Mouse (Mus musculus): ENCODE measurements at regions not wholly inside any gene's neighbourhood (a gene's known extent, or its start where the extent isn't known, plus 50 kb on each side); places are given as distances from the start of the nearest gene placed in this dataset.

GRCm38 (mm10) chr13:114237391-114237790 is 150.7 kb downstream of the Ndufs4 start:
- no peak overlapping the region for H3K9ac ChIP-seq (ENCODE audit: low read depth, poor library complexity, severe bottlenecking)
- H3K27me3 ChIP-seq (ENCODE audit: control insufficient read depth, insufficient read depth, low read length, poor library complexity, severe bottlenecking) = no peaks in the 10 kb centered on the region
- H3K27ac ChIP-seq (ENCODE audit: insufficient read depth, low read length) = no peak overlapping the region
- H3K9me3 ChIP-seq (replicated peaks; ENCODE audit: control insufficient read depth, insufficient read depth, low read length, poor library complexity, severe bottlenecking) = no peaks in the 10 kb centered on the region
- H3K36me3 ChIP-seq (ENCODE audit: control insufficient read depth, insufficient read depth, low read length, poor library complexity, severe bottlenecking) = no peaks in the 10 kb centered on the region
- TF ChIP-seq CTCF (IDR thresholded peaks at IDR 0.05; ENCODE audit: low read depth, low read length) = no peak
- H3K4me1 ChIP-seq (ENCODE audit: control insufficient read depth, insufficient read depth, low read length) = peaks cover 5% of the 10 kb centered on the region
- no peak overlapping the region for H3K4me3 ChIP-seq (ENCODE audit: low read depth, low read length)

- Histone ChIP-seq H3K27ac (ENCODE audit: insufficient read depth, low read length) (no peak overlapping the region), H3K9ac (ENCODE audit: low read depth, poor library complexity, severe bottlenecking) (no peak overlapping the region), H3K4me3 (ENCODE audit: low read depth, low read length) (no peak overlapping the region), H3K27me3 (ENCODE audit: control insufficient read depth, insufficient read depth, low read length, poor library complexity, severe bottlenecking) (no peaks in the 10 kb centered on the region), H3K9me3 (replicated peaks; ENCODE audit: control insufficient read depth, insufficient read depth, low read length, poor library complexity, severe bottlenecking) (no peaks in the 10 kb centered on the region), H3K36me3 (ENCODE audit: control insufficient read depth, insufficient read depth, low read length, poor library complexity, severe bottlenecking) (no peaks in the 10 kb centered on the region), H3K4me1 (ENCODE audit: control insufficient read depth, insufficient read depth, low read length) (peaks cover 5% of the 10 kb centered on the region)
- no peak for TF ChIP-seq POLR2A (IDR thresholded peaks at IDR 0.05; ENCODE audit: insufficient read depth, low read length)
- no peak for TF ChIP-seq CTCF (IDR thresholded peaks at IDR 0.05; ENCODE audit: low read depth, low read length)
- no peak for TF ChIP-seq EP300 (IDR thresholded peaks at IDR 0.05; ENCODE audit: insufficient read depth, low read depth, low read length)
Measured at GRCm38 (mm10) chr13:114235892-114236291, 152.2 kb downstream of the Ndufs4 start.

GRCm38 (mm10) chr13:114232203-114232602 is 155.9 kb downstream of the Ndufs4 start:
- H3K9me3 ChIP-seq (replicated peaks; ENCODE audit: control insufficient read depth, insufficient read depth, low read length, poor library complexity, severe bottlenecking) = no peaks in the 10 kb centered on the region
- no peak for TF ChIP-seq POLR2A (IDR thresholded peaks at IDR 0.05; ENCODE audit: insufficient read depth, low read length)
- TF ChIP-seq EP300 (IDR thresholded peaks at IDR 0.05; ENCODE audit: insufficient read depth, low read depth, low read length) = no peak
- TF ChIP-seq CTCF (IDR thresholded peaks at IDR 0.05; ENCODE audit: low read depth, low read length) = no peak
- no peaks in the 10 kb centered on the region for H3K36me3 ChIP-seq (ENCODE audit: control insufficient read depth, insufficient read depth, low read length, poor library complexity, severe bottlenecking)
- peaks cover 5% of the 10 kb centered on the region for H3K4me1 ChIP-seq (ENCODE audit: control insufficient read depth, insufficient read depth, low read length)
- H3K4me3 ChIP-seq (ENCODE audit: low read depth, low read length) = no peak overlapping the region
- peak overlapping the region; percentile 47; the same call in 1 of the 2 replicates for H3K27ac ChIP-seq (ENCODE audit: insufficient read depth, low read length)
- no peaks in the 10 kb centered on the region for H3K27me3 ChIP-seq (ENCODE audit: control insufficient read depth, insufficient read depth, low read length, poor library complexity, severe bottlenecking)
- H3K9ac ChIP-seq (ENCODE audit: low read depth, poor library complexity, severe bottlenecking) = no peak overlapping the region

GRCm38 (mm10) chr13:114230557-114230956 is 157.5 kb downstream of the Ndufs4 start:
- Histone ChIP-seq H3K27me3 (ENCODE audit: control insufficient read depth, insufficient read depth, low read length, poor library complexity, severe bottlenecking) (no peaks in the 10 kb centered on the region), H3K36me3 (ENCODE audit: control insufficient read depth, insufficient read depth, low read length, poor library complexity, severe bottlenecking) (no peaks in the 10 kb centered on the region), H3K27ac (ENCODE audit: insufficient read depth, low read length) (no peak overlapping the region), H3K9me3 (replicated peaks; ENCODE audit: control insufficient read depth, insufficient read depth, low read length, poor library complexity, severe bottlenecking) (no peaks in the 10 kb centered on the region), H3K9ac (ENCODE audit: low read depth, poor library complexity, severe bottlenecking) (no peak overlapping the region), H3K4me1 (ENCODE audit: control insufficient read depth, insufficient read depth, low read length) (peaks cover 5% of the 10 kb centered on the region), H3K4me3 (ENCODE audit: low read depth, low read length) (no peak overlapping the region)
- TF ChIP-seq CTCF (IDR thresholded peaks at IDR 0.05; ENCODE audit: low read depth, low read length) (no peak), EP300 (IDR thresholded peaks at IDR 0.05; ENCODE audit: insufficient read depth, low read depth, low read length) (no peak), POLR2A (IDR thresholded peaks at IDR 0.05; ENCODE audit: insufficient read depth, low read length) (no peak)

GRCm38 (mm10) chr13:114227046-114227445 is 161.0 kb downstream of the Ndufs4 start:
- no peaks in the 10 kb centered on the region for H3K9me3 ChIP-seq (replicated peaks; ENCODE audit: control insufficient read depth, insufficient read depth, low read length, poor library complexity, severe bottlenecking)
- no peak overlapping the region for H3K9ac ChIP-seq (ENCODE audit: low read depth, poor library complexity, severe bottlenecking)
- H3K27me3 ChIP-seq (ENCODE audit: control insufficient read depth, insufficient read depth, low read length, poor library complexity, severe bottlenecking) = no peaks in the 10 kb centered on the region
- no peak for TF ChIP-seq POLR2A (IDR thresholded peaks at IDR 0.05; ENCODE audit: insufficient read depth, low read length)
- no peak for TF ChIP-seq CTCF (IDR thresholded peaks at IDR 0.05; ENCODE audit: low read depth, low read length)
- TF ChIP-seq EP300 (IDR thresholded peaks at IDR 0.05; ENCODE audit: insufficient read depth, low read depth, low read length) = no peak
- H3K27ac ChIP-seq (ENCODE audit: insufficient read depth, low read length) = no peak overlapping the region
- no peak overlapping the region for H3K4me3 ChIP-seq (ENCODE audit: low read depth, low read length)
- no peaks in the 10 kb centered on the region for H3K36me3 ChIP-seq (ENCODE audit: control insufficient read depth, insufficient read depth, low read length, poor library complexity, severe bottlenecking)
- no peaks in the 10 kb centered on the region for H3K4me1 ChIP-seq (ENCODE audit: control insufficient read depth, insufficient read depth, low read length)

- TF ChIP-seq CTCF (IDR thresholded peaks at IDR 0.05; ENCODE audit: low read depth, low read length) (no peak), EP300 (IDR thresholded peaks at IDR 0.05; ENCODE audit: insufficient read depth, low read depth, low read length) (no peak), POLR2A (IDR thresholded peaks at IDR 0.05; ENCODE audit: insufficient read depth, low read length) (no peak)
- Histone ChIP-seq H3K27me3 (ENCODE audit: control insufficient read depth, insufficient read depth, low read length, poor library complexity, severe bottlenecking) (no peaks in the 10 kb centered on the region), H3K4me1 (ENCODE audit: control insufficient read depth, insufficient read depth, low read length) (no peaks in the 10 kb centered on the region), H3K9me3 (replicated peaks; ENCODE audit: control insufficient read depth, insufficient read depth, low read length, poor library complexity, severe bottlenecking) (no peaks in the 10 kb centered on the region), H3K4me3 (ENCODE audit: low read depth, low read length) (no peak overlapping the region), H3K27ac (ENCODE audit: insufficient read depth, low read length) (no peak overlapping the region), H3K36me3 (ENCODE audit: control insufficient read depth, insufficient read depth, low read length, poor library complexity, severe bottlenecking) (no peaks in the 10 kb centered on the region), H3K9ac (ENCODE audit: low read depth, poor library complexity, severe bottlenecking) (no peak overlapping the region)
Measured at GRCm38 (mm10) chr13:114226291-114226925, 161.7 kb downstream of the Ndufs4 start.
